Mouse (Mus musculus) MEL (cell line): ENCODE data around the gene Dop1b.

Source experiments
- CTCF ChIP-seq, 3 experiments: IDR thresholded peaks in 2 of 3; conservative IDR thresholded peaks in 1 of 3; 2 replicates each; pipeline ENCODE4 v1.5.1; 2011 to 2012; ENCODE audit warnings: low read length in 3 of 3, low read depth in 2 of 3, mild to moderate bottlenecking in 2 of 3, improper control_type of control experiment in 1 of 3, inconsistent platforms in 1 of 3, mixed read lengths in 1 of 3, moderate library complexity in 1 of 3; ENCODE audit not compliant: control insufficient read depth in 1 of 3, insufficient read depth in 1 of 3, poor library complexity in 1 of 3, severe bottlenecking in 1 of 3
- EP300 ChIP-seq, 2 experiments: IDR thresholded peaks; 2 replicates each; pipeline ENCODE4 v1.6.1; 2011; ENCODE audit warnings: improper control_type of control experiment in 2 of 2, low read length in 2 of 2, low read depth in 1 of 2, mild to moderate bottlenecking in 1 of 2
- GATA1 ChIP-seq: IDR thresholded peaks from 2 replicates; pipeline ENCODE4 v1.6.1; 2011; ENCODE audit warnings: low read depth, low read length, improper control_type of control experiment
- HCFC1 ChIP-seq: IDR thresholded peaks from 2 replicates; pipeline ENCODE4 v1.6.1; 2012; ENCODE audit warnings: low read depth, mild to moderate bottlenecking, inconsistent platforms, low read length, improper control_type of control experiment, moderate library complexity
- MAFK ChIP-seq: IDR thresholded peaks from 2 replicates; pipeline ENCODE4 v1.6.1; 2011; ENCODE audit warnings: low read depth, mild to moderate bottlenecking, low read length, improper control_type of control experiment, borderline replicate concordance
- POLR2A ChIP-seq, 2 experiments: IDR thresholded peaks; 2 replicates each; pipeline ENCODE4 v1.6.1; 2011 to 2012; ENCODE audit warnings: low read length in 2 of 2, mild to moderate bottlenecking in 2 of 2, control low read depth in 1 of 2, improper control_type of control experiment in 1 of 2, low read depth in 1 of 2, moderate library complexity in 1 of 2; ENCODE audit not compliant: control insufficient read depth in 1 of 2, insufficient read depth in 1 of 2, poor library complexity in 1 of 2
- POLR2AphosphoS5 ChIP-seq: IDR thresholded peaks from 2 replicates; pipeline ENCODE4 v1.6.1; 2012; ENCODE audit warnings: low read depth, borderline replicate concordance, mild to moderate bottlenecking, inconsistent platforms, low read length, moderate library complexity, mixed read lengths
- TAL1 ChIP-seq: IDR thresholded peaks from 2 replicates; pipeline ENCODE4 v1.6.1; 2012; ENCODE audit warnings: mild to moderate bottlenecking, inconsistent platforms, low read length, moderate library complexity, mixed read lengths
- TCF12 ChIP-seq: IDR thresholded peaks from 2 replicates; pipeline ENCODE4 v1.6.1; 2014; ENCODE audit warnings: low read depth, mild to moderate bottlenecking, inconsistent platforms, low read length, improper control_type of control experiment, moderate library complexity
- UBTF ChIP-seq: IDR thresholded peaks from 2 replicates; pipeline ENCODE4 v1.6.1; 2012; ENCODE audit warnings: low read depth, mild to moderate bottlenecking, inconsistent platforms, low read length, improper control_type of control experiment, moderate library complexity, borderline replicate concordance; ENCODE audit not compliant: insufficient read depth
- USF1 ChIP-seq: IDR thresholded peaks from 2 replicates; pipeline ENCODE4 v1.6.1; 2014; ENCODE audit warnings: low read depth, mild to moderate bottlenecking, inconsistent platforms, low read length, improper control_type of control experiment, moderate library complexity
- ZMIZ1 ChIP-seq: IDR thresholded peaks from 2 replicates; pipeline ENCODE4 v1.6.1; 2012; ENCODE audit warnings: low read depth, mild to moderate bottlenecking, inconsistent platforms, low read length, improper control_type of control experiment, moderate library complexity
- ZNF384 ChIP-seq: IDR thresholded peaks from 2 replicates; pipeline ENCODE4 v1.6.1; 2012; ENCODE audit warnings: low read depth, mild to moderate bottlenecking, inconsistent platforms, low read length, improper control_type of control experiment

DNA sequence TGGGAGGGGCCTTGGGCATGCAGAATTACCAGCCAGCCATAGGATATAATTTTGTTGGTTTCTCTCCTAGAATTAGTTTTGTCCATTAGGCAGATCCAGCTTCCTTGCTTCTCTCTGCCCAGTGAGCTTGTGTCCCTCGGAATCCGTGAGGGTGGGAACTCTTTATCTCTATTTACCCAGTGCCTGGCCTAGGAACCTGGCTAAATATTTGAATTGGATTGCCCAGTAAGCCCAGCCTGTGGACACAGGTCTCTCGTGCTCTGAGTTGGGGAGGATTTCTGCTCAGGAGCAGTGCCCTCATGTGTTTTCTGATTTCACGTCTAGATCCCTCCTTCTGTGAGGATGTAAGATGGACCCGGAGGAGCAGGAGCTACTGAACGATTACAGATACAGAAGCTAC is 4.1 kb downstream of the Dop1b start:
- TF ChIP-seq CTCF (IDR thresholded peaks at IDR 0.05 in 2 of 3, conservative IDR thresholded peaks at IDR 0.05 in 1 of 3; ENCODE audit: control insufficient read depth in 1 of 3, insufficient read depth in 1 of 3, low read depth in 2 of 3, low read length in 3 of 3, poor library complexity in 1 of 3, severe bottlenecking in 1 of 3), result no peak
- TF ChIP-seq POLR2A (IDR thresholded peaks at IDR 0.05; ENCODE audit: control insufficient read depth in 1 of 2, insufficient read depth in 1 of 2, low read depth in 1 of 2, low read length in 2 of 2, poor library complexity in 1 of 2), result no peak
- TF ChIP-seq HCFC1, result no peak
- no peak for TF ChIP-seq TAL1
- TF ChIP-seq POLR2AphosphoS5, result no peak
- TF ChIP-seq GATA1, result no peak
- TF ChIP-seq ZNF384, result no peak
- TF ChIP-seq USF1, result no peak
- no peak for TF ChIP-seq ZMIZ1
- TF ChIP-seq TCF12, result no peak
- TF ChIP-seq EP300 (IDR thresholded peaks at IDR 0.05; ENCODE audit: low read depth in 1 of 2, low read length in 2 of 2), result no peak
- TF ChIP-seq MAFK, result no peak
- no peak for TF ChIP-seq UBTF
